Mouse (Mus musculus) hindbrain, embryonic 13.5 days (tissue): Measurements from ENCODE around the gene Taar4. TPM values are rescaled to one million over a fixed set of nuclear protein-coding genes. Genes with fewer than 3 reads are reported as not detected.

Source experiments
- ATAC-seq: fragments of 200-750 bp; cut with Nextera tagmentation; 2 replicates; pipeline ENCODE4 v1.8.0; 2017; ENCODE audit warnings: moderate TSS enrichment; ENCODE audit not compliant: low FRiP score
- H3K27ac ChIP-seq: fragments of 300-500 bp; sonication (generic); 2 replicates; pipeline ENCODE4 v1.5.1; 2015; ENCODE audit warnings: inconsistent platforms, mild to moderate bottlenecking, moderate library complexity
- H3K27me3 ChIP-seq: fragments of 300-500 bp; sonication (generic); 2 replicates; pipeline ENCODE4 v1.6.1; 2015; ENCODE audit warnings: mild to moderate bottlenecking, inconsistent platforms
- H3K36me3 ChIP-seq: fragments of 300-500 bp; sonication (generic); 2 replicates; pipeline ENCODE4 v1.6.1; 2015; ENCODE audit warnings: mild to moderate bottlenecking, inconsistent platforms
- H3K4me1 ChIP-seq: fragments of 300-500 bp; sonication (generic); replicated peaks from 2 replicates; pipeline ENCODE4 v1.6.1; 2015; ENCODE audit warnings: inconsistent platforms
- H3K4me2 ChIP-seq: fragments of 300-500 bp; sonication (generic); 2 replicates; pipeline ENCODE4 v1.6.1; 2015; ENCODE audit warnings: inconsistent platforms, mild to moderate bottlenecking, moderate library complexity
- H3K4me3 ChIP-seq: fragments of 300-500 bp; sonication (generic); 2 replicates; pipeline ENCODE4 v1.5.1; 2015; ENCODE audit warnings: mild to moderate bottlenecking, inconsistent platforms
- H3K9ac ChIP-seq: fragments of 300-500 bp; sonication (generic); 2 replicates; pipeline ENCODE4 v1.6.1; 2015; ENCODE audit warnings: mild to moderate bottlenecking, inconsistent platforms
- H3K9me3 ChIP-seq: fragments of 300-500 bp; sonication (generic); 2 replicates; pipeline ENCODE4 v1.6.1; 2016; ENCODE audit warnings: inconsistent platforms
- WGBS: fragments of 180-500 bp; shearing (Covaris S2); methylation state at CpG from one replicate; pipeline ENCODE4 v1.1.7; 2015; 5-methylcytosine and 5-hydroxymethylcytosine counted together
- polyA plus RNA-seq: library from polyadenylated mRNA; unstranded; fragments of >200 nt; fragmentation: Nextera tagmentation; extraction: Ambion mirVana; gene quantifications from 2 replicates; pipeline ENCODE4 v1.2.1, GENCODE M21; 2015

The Taar4 gene
- polyA plus RNA-seq, 1 experiment from 2014 or later, result not detected

GRCm38 (mm10) chr10:23970656-23971165 is 10.4 kb downstream of the Taar4 start, which contains the start of gene Taar5:
TSS of gene Taar5 (plus strand) at chr10:23970706.
- Histone ChIP-seq H3K4me1 (no peaks in the 10 kb centered on the region), H3K9ac (no peak within 1 kb of the TSS), H3K4me2 (no peak within 1 kb of the TSS), H3K36me3 (no peaks in the 10 kb centered on the region), H3K4me3 (no peak within 1 kb of the TSS), H3K27ac (no peak within 1 kb of the TSS), H3K27me3 (no peaks in the 10 kb centered on the region), H3K9me3 (no peaks in the 10 kb centered on the region)
- ATAC-seq, result no peak
- WGBS, result 92% methylated on average over 11 of the region's 11 CpGs

- ATAC-seq, result no peak
- WGBS, result 91% methylated on average over 5 of the region's 5 CpGs
Measured at GRCm38 (mm10) chr10:23971256-23971655, 11.0 kb downstream of the Taar4 start.

GRCm38 (mm10) chr10:23977958-23978357 is 17.7 kb downstream of the Taar4 start:
- Histone ChIP-seq H3K9ac (no peak overlapping the region), H3K4me1 (no peaks in the 10 kb centered on the region), H3K4me3 (no peak overlapping the region), H3K27me3 (no peaks in the 10 kb centered on the region), H3K4me2 (no peak overlapping the region), H3K27ac (no peak overlapping the region), H3K9me3 (no peaks in the 10 kb centered on the region), H3K36me3 (no peaks in the 10 kb centered on the region)
- ATAC-seq, result no peak
- 31% methylated on average over 4 of the region's 4 CpGs for WGBS

More at GRCm38 (mm10) chr10:23971256-23971655, 11.0 kb downstream of the Taar4 start:
- no peaks in the 10 kb centered on the region for H3K36me3 ChIP-seq
- no peaks in the 10 kb centered on the region for H3K9me3 ChIP-seq
- H3K4me1 ChIP-seq, result no peaks in the 10 kb centered on the region
- H3K27ac ChIP-seq, result no peak overlapping the region
- no peak overlapping the region for H3K9ac ChIP-seq
- H3K4me3 ChIP-seq, result no peak overlapping the region
- no peaks in the 10 kb centered on the region for H3K27me3 ChIP-seq
- H3K4me2 ChIP-seq, result no peak overlapping the region

GRCm38 (mm10) chr10:23978901-23979705 is 18.8 kb downstream of the Taar4 start:
- Histone ChIP-seq H3K27me3 (no peaks in the 10 kb centered on the region), H3K4me3 (no peak overlapping the region), H3K4me2 (no peak overlapping the region), H3K9me3 (no peaks in the 10 kb centered on the region), H3K9ac (no peak overlapping the region), H3K36me3 (no peaks in the 10 kb centered on the region), H3K27ac (no peak overlapping the region), H3K4me1 (no peaks in the 10 kb centered on the region)
- peak; percentile 89 for ATAC-seq
- WGBS, result 45% methylated on average over 16 of the region's 16 CpGs

GRCm38 (mm10) chr10:23985546-23985945 is 25.3 kb downstream of the Taar4 start, which contains the start of gene Taar6:
TSS of gene Taar6 (minus strand) at chr10:23985646.
- Histone ChIP-seq H3K9ac (no peak within 1 kb of the TSS), H3K9me3 (no peaks in the 10 kb centered on the region), H3K27ac (no peak within 1 kb of the TSS), H3K4me3 (no peak within 1 kb of the TSS), H3K4me1 (no peaks in the 10 kb centered on the region), H3K4me2 (no peak within 1 kb of the TSS), H3K36me3 (no peaks in the 10 kb centered on the region), H3K27me3 (no peaks in the 10 kb centered on the region)
- 76% methylated on average over 8 of the region's 8 CpGs for WGBS
- ATAC-seq, result no peak

- Histone ChIP-seq H3K36me3 (no peaks in the 10 kb centered on the region), H3K27ac (no peak overlapping the region), H3K9ac (no peak overlapping the region), H3K4me1 (no peaks in the 10 kb centered on the region), H3K27me3 (no peaks in the 10 kb centered on the region), H3K4me2 (no peak overlapping the region), H3K4me3 (no peak overlapping the region), H3K9me3 (no peaks in the 10 kb centered on the region)
- no peak for ATAC-seq
- 83% methylated on average over 5 of the region's 5 CpGs for WGBS
Measured at GRCm38 (mm10) chr10:23986419-23986818, 26.1 kb downstream of the Taar4 start.

- Histone ChIP-seq H3K9me3 (no peaks in the 10 kb centered on the region), H3K4me1 (no peaks in the 10 kb centered on the region), H3K4me2 (no peak within 1 kb of the TSS), H3K27ac (no peak within 1 kb of the TSS), H3K9ac (no peak within 1 kb of the TSS), H3K36me3 (no peaks in the 10 kb centered on the region), H3K27me3 (no peaks in the 10 kb centered on the region), H3K4me3 (no peak within 1 kb of the TSS)
- WGBS, result 91% methylated on average over 3 of the region's 3 CpGs
- no peak for ATAC-seq
Measured at GRCm38 (mm10) chr10:23993381-23993780, 33.1 kb downstream of the Taar4 start, which contains the start of gene Taar7a. TSS of gene Taar7a (minus strand) at chr10:23993481.

- 93% methylated on average over 1 of the region's 1 CpGs for WGBS
- no peaks in the 10 kb centered on the region for H3K4me1 ChIP-seq
- no peaks in the 10 kb centered on the region for H3K27me3 ChIP-seq
- H3K4me2 ChIP-seq, result no peak within 1 kb of the TSS
- H3K27ac ChIP-seq, result no peak within 1 kb of the TSS
- H3K4me3 ChIP-seq, result no peak within 1 kb of the TSS
- no peaks in the 10 kb centered on the region for H3K9me3 ChIP-seq
- ATAC-seq, result no peak
- H3K36me3 ChIP-seq, result no peaks in the 10 kb centered on the region
- no peak within 1 kb of the TSS for H3K9ac ChIP-seq
Measured at GRCm38 (mm10) chr10:23999639-24000038, 39.3 kb downstream of the Taar4 start, which contains the start of gene Taar7b. TSS of gene Taar7b (plus strand) at chr10:23999939.

- Histone ChIP-seq H3K4me1 (no peaks in the 10 kb centered on the region), H3K4me2 (no peak overlapping the region), H3K27ac (no peak overlapping the region), H3K9me3 (no peaks in the 10 kb centered on the region), H3K4me3 (no peak overlapping the region), H3K27me3 (no peaks in the 10 kb centered on the region), H3K9ac (no peak overlapping the region), H3K36me3 (no peaks in the 10 kb centered on the region)
- no peak for ATAC-seq
- WGBS, result 88% methylated on average over 1 of the region's 1 CpGs
Measured at GRCm38 (mm10) chr10:24006442-24006841, 46.1 kb downstream of the Taar4 start.

- Histone ChIP-seq H3K4me2 (no peak overlapping the region), H3K4me1 (no peaks in the 10 kb centered on the region), H3K36me3 (no peaks in the 10 kb centered on the region), H3K27ac (no peak overlapping the region), H3K4me3 (no peak overlapping the region), H3K9me3 (no peaks in the 10 kb centered on the region), H3K27me3 (no peaks in the 10 kb centered on the region), H3K9ac (no peak overlapping the region)
- no peak for ATAC-seq
- WGBS, result 62% methylated on average over 2 of the region's 2 CpGs
Measured at GRCm38 (mm10) chr10:24007034-24007433, 46.7 kb downstream of the Taar4 start.

- Histone ChIP-seq H3K27ac (no peak overlapping the region), H3K4me3 (no peak overlapping the region), H3K9ac (no peak overlapping the region), H3K27me3 (no peaks in the 10 kb centered on the region), H3K36me3 (no peaks in the 10 kb centered on the region), H3K4me1 (no peaks in the 10 kb centered on the region), H3K4me2 (no peak overlapping the region), H3K9me3 (no peaks in the 10 kb centered on the region)
- no peak for ATAC-seq
- WGBS, result 94% methylated on average over 1 of the region's 1 CpGs
Measured at GRCm38 (mm10) chr10:24008143-24008542, 47.8 kb downstream of the Taar4 start.
